Mouse (Mus musculus) intestine, embryonic 14.5 days (tissue): ENCODE data around the gene Ppp3ca. TPM values are rescaled to one million over a fixed set of nuclear protein-coding genes. Genes with fewer than 3 reads are reported as not detected.

Experiments
- ATAC-seq: fragments of 200-750 bp; cut with Nextera tagmentation; replicated peaks from 2 replicates; pipeline ENCODE4 v1.8.0; 2017; ENCODE audit warnings: low read depth, moderate number of reproducible peaks, moderate TSS enrichment, moderate library complexity; ENCODE audit not compliant: low FRiP score, low TSS enrichment
- DNase-seq: peaks from one replicate; pipeline ENCODE4 v3.0.0-alpha.2; 2018; ENCODE audit warnings: low spot score
- H3K27ac ChIP-seq: fragments of 300-500 bp; sonication (generic); 2 replicates; pipeline ENCODE4 v1.5.1; 2014; ENCODE audit warnings: low read depth, mild to moderate bottlenecking, control low read depth
- H3K27me3 ChIP-seq: fragments of 300-500 bp; sonication (generic); replicated peaks from 2 replicates; pipeline ENCODE4 v1.6.1; 2014; ENCODE audit warnings: low read length, control low read depth; ENCODE audit not compliant: control insufficient read depth, insufficient read depth
- H3K36me3 ChIP-seq: fragments of 300-500 bp; sonication (generic); 2 replicates; pipeline ENCODE4 v1.6.1; 2014; ENCODE audit warnings: low read length, control low read depth; ENCODE audit not compliant: control insufficient read depth, insufficient read depth
- H3K4me1 ChIP-seq: fragments of 300-500 bp; sonication (generic); replicated peaks from 2 replicates; pipeline ENCODE4 v1.6.1; 2014; ENCODE audit warnings: low read length, control low read depth, mixed read lengths; ENCODE audit not compliant: control insufficient read depth, insufficient read depth
- H3K4me2 ChIP-seq: fragments of 300-500 bp; sonication (generic); 2 replicates; pipeline ENCODE4 v1.6.1; 2014; ENCODE audit warnings: low read length
- H3K4me3 ChIP-seq: fragments of 300-500 bp; sonication (generic); 2 replicates; pipeline ENCODE4 v1.5.1; 2014; ENCODE audit warnings: low read depth, low read length, control low read depth, mixed read lengths
- H3K9ac ChIP-seq: fragments of 300-500 bp; sonication (generic); 2 replicates; pipeline ENCODE4 v1.6.1; 2014; ENCODE audit warnings: mild to moderate bottlenecking, low read length
- H3K9me3 ChIP-seq: fragments of 300-500 bp; sonication (generic); 2 replicates; pipeline ENCODE4 v1.6.1; 2016; ENCODE audit warnings: low read length, control low read depth; ENCODE audit not compliant: control insufficient read depth
- WGBS: fragments of 180-500 bp; shearing (Covaris S2); extraction: QIAGEN DNeasy Blood & Tissue Kit; methylation state at CpG from one replicate; pipeline ENCODE4 v1.1.7; 2014; 5-methylcytosine and 5-hydroxymethylcytosine counted together
- polyA plus RNA-seq: library from polyadenylated mRNA; unstranded; fragments of >200 nt; fragmentation: Nextera tagmentation; extraction: Ambion mirVana; gene quantifications from 2 replicates; pipeline ENCODE4 v1.2.1, GENCODE M21; 2014

The Ppp3ca gene
- polyA plus RNA-seq, 1 experiment from 2014 or later = 50.4 TPM

DNA sequence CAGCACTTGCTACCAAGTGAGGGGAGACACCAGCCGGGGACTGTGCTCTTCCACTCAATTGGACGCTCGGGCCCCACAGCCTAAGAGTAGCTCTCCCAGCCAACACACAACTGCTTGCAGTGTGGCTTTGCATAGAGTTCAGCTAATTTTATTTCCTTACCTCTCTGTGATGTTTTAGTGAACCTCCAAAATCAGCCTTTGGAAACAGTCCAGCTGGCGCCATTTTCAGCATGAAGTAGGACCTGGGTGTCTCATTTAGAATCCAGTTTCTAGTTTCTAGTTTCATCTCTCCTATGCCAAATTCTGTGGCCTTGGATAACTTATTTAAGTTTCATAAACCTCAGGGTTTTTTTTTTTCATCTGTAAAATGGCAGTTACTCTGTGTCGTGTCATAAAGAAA, 296.9 kb downstream of the Ppp3ca start:
- 88% methylated on average over 5 of the region's 5 CpGs for WGBS
- H3K4me2 ChIP-seq = no peak overlapping the region
- H3K27me3 ChIP-seq = no peaks in the 10 kb centered on the region
- no peak overlapping the region for H3K9ac ChIP-seq
- H3K4me3 ChIP-seq = no peak overlapping the region
- ATAC-seq = no peak
- H3K27ac ChIP-seq = no peak overlapping the region
- H3K4me1 ChIP-seq = no peaks in the 10 kb centered on the region
- H3K36me3 ChIP-seq = no peaks in the 10 kb centered on the region
- no peak for DNase-seq
- H3K9me3 ChIP-seq = no peaks in the 10 kb centered on the region

DNA sequence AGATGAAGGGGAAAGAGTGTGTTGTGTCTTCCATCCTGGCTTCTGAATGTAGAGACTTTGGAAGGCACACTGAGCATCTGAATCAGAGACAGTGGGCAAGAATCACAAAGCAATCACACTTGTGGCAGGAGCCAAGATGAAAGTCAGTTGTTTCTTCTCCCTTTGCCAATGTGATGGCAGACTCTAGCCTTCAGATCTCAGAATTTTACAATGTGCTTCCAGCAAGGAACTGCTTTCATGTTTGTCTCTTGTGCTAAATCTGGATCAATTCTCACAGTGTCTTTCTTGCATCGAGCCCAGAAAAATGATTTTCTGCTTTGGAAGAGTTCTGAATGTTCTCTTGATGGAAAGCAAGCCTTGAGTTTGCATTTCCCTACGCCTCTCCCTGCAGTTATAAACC, 297.6 kb downstream of the Ppp3ca start:
- H3K4me3 ChIP-seq = no peak overlapping the region
- DNase-seq (no peak), ATAC-seq (no peak)
- H3K27ac ChIP-seq = no peak overlapping the region
- H3K27me3 ChIP-seq = no peaks in the 10 kb centered on the region
- H3K9ac ChIP-seq = no peak overlapping the region
- H3K9me3 ChIP-seq = no peaks in the 10 kb centered on the region
- H3K4me2 ChIP-seq = no peak overlapping the region
- no peaks in the 10 kb centered on the region for H3K36me3 ChIP-seq
- no peaks in the 10 kb centered on the region for H3K4me1 ChIP-seq
- 83% methylated on average over 2 of the region's 2 CpGs for WGBS

DNA sequence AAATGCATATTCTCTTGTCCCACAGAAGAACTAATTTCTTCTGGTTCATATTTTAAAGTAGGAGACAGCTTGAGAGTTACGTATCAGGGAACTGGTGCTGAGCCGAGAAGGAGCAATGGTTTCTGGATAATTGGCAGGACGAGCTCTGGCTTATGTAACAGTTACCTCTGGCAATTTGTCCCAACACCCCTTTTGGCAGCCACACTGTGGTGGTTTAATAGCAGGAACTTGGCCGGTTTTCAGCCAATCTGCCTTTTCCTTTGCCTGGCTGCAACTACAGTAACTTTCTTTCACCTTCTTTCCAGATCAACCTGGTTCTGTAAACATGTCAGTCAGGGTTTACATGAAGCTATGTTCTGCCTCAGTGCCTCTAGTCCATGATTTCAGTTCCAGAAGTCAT, 299.9 kb downstream of the Ppp3ca start:
- Histone ChIP-seq H3K36me3 (no peaks in the 10 kb centered on the region), H3K27ac (no peak overlapping the region), H3K4me1 (no peaks in the 10 kb centered on the region), H3K4me3 (no peak overlapping the region), H3K4me2 (no peak overlapping the region), H3K9me3 (no peaks in the 10 kb centered on the region), H3K27me3 (no peaks in the 10 kb centered on the region), H3K9ac (no peak overlapping the region)
- DNase-seq (no peak), ATAC-seq (no peak)
- WGBS = 48% methylated on average over 4 of the region's 4 CpGs

DNA sequence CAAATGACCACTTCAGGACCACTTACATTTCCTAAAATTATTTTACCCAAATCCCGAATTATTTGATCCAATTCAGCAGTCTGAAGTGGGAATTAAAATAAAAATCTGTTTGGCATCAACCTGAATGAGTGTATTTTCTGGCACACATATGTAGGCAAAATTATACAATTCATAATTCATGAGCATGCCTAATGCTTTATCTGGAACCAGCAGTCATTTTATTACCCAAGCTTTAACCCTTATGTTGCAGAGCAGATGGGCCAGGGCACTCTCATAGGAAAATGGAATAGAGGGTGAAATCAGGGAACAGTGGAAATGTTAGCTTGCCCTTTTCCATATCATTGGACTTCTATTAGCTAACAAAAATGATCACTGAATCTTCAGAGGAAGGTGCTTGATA, 307.9 kb downstream of the Ppp3ca start:
- no peak for DNase-seq

DNA sequence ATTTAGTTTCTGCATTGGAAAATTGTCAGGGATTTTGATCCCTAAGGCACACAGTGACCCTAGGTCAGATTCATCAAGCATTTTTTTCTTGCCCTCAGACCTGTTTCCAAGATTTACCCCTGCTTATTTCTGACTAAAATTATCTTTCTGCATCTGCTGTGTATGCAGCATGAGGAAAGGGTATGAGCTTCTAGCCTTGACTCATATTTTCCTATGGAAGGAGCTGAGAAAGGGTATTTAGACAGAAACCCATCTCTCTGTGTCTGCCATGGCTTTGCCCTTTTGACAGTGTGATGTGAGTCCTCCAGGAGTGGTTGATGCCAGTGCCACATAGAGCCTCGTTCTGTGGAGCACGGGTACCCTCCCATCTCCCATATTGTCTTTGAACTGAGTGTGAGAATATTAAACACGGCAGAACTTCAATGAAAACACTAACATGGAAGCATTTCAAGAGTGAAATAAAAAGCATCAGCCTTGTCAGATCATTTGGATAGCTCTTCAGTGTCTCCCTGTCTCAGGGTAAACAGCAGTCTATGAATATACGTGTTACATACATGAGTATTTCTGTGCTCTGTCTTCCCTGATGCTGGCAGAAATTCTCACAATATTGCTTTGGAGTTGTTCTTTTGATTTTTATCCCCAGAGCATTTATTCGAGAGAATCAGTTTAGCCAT, 311.1 kb downstream of the Ppp3ca start:
- 85% methylated on average over 5 of the region's 5 CpGs for WGBS
- H3K36me3 ChIP-seq = no peaks in the 10 kb centered on the region
- no peaks in the 10 kb centered on the region for H3K27me3 ChIP-seq
- H3K4me3 ChIP-seq = no peak overlapping the region
- H3K27ac ChIP-seq = no peak overlapping the region
- H3K4me2 ChIP-seq = no peak overlapping the region
- H3K9me3 ChIP-seq = no peaks in the 10 kb centered on the region
- DNase-seq (no peak), ATAC-seq (no peak)
- H3K4me1 ChIP-seq = no peaks in the 10 kb centered on the region
- H3K9ac ChIP-seq = no peak overlapping the region

More for the DNA sequence above, 307.9 kb downstream of the Ppp3ca start:
- Histone ChIP-seq H3K27ac (no peak overlapping the region), H3K4me1 (no peaks in the 10 kb centered on the region), H3K9me3 (no peaks in the 10 kb centered on the region), H3K27me3 (no peaks in the 10 kb centered on the region), H3K4me3 (no peak overlapping the region), H3K36me3 (no peaks in the 10 kb centered on the region), H3K4me2 (no peak overlapping the region), H3K9ac (no peak overlapping the region)
- no peak for ATAC-seq
- 85% methylated on average over 1 of the region's 1 CpGs for WGBS

DNA sequence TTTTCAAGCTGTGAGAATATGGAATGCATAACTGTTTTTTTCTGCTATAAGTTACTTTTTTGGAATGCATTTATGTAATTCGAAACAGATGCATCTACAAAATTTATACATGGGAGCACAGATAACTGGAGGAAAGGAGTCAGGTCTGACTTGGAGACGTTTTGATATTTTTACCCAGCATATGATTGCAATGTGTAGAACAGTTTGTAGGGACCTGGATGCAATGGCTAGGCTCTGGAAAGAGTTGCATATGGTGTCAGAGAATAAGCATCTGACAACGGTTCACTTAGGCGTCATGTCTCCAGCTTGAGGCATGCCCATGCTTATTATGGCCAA, 311.6 kb downstream of the Ppp3ca start:
- no peaks in the 10 kb centered on the region for H3K27me3 ChIP-seq
- H3K9me3 ChIP-seq = no peaks in the 10 kb centered on the region
- 85% methylated on average over 4 of the region's 4 CpGs for WGBS
- no peaks in the 10 kb centered on the region for H3K36me3 ChIP-seq
- DNase-seq (no peak), ATAC-seq (no peak)
- no peaks in the 10 kb centered on the region for H3K4me1 ChIP-seq
- no peak overlapping the region for H3K4me3 ChIP-seq
- no peak overlapping the region for H3K9ac ChIP-seq
- no peak overlapping the region for H3K27ac ChIP-seq
- no peak overlapping the region for H3K4me2 ChIP-seq

DNA sequence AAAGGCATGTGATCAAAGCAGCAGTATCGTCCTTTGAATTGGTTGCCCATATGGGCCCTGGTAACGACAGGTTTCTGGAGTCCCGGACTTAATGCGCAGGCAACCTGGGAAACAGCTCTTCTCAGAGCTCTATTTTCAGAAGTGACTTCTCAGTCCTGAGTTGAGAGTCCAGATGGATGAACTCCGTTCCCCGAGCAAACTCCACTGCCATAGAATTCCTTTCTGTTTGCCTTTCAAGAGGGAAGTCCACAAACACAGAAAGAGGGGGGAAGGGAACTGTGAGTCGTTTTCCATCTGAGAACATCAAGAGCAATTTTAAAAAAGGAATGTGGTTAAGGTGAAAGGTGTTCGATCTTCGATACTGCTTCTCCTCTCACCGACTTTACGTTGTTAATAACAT, 312.1 kb downstream of the Ppp3ca start:
- no peak overlapping the region for H3K4me2 ChIP-seq
- no peak overlapping the region for H3K9ac ChIP-seq
- H3K27me3 ChIP-seq = no peaks in the 10 kb centered on the region
- DNase-seq (no peak), ATAC-seq (no peak)
- no peaks in the 10 kb centered on the region for H3K9me3 ChIP-seq
- WGBS = 80% methylated on average over 11 of the region's 11 CpGs
- H3K36me3 ChIP-seq = no peaks in the 10 kb centered on the region
- no peak overlapping the region for H3K27ac ChIP-seq
- H3K4me3 ChIP-seq = no peak overlapping the region
- H3K4me1 ChIP-seq = no peaks in the 10 kb centered on the region

DNA sequence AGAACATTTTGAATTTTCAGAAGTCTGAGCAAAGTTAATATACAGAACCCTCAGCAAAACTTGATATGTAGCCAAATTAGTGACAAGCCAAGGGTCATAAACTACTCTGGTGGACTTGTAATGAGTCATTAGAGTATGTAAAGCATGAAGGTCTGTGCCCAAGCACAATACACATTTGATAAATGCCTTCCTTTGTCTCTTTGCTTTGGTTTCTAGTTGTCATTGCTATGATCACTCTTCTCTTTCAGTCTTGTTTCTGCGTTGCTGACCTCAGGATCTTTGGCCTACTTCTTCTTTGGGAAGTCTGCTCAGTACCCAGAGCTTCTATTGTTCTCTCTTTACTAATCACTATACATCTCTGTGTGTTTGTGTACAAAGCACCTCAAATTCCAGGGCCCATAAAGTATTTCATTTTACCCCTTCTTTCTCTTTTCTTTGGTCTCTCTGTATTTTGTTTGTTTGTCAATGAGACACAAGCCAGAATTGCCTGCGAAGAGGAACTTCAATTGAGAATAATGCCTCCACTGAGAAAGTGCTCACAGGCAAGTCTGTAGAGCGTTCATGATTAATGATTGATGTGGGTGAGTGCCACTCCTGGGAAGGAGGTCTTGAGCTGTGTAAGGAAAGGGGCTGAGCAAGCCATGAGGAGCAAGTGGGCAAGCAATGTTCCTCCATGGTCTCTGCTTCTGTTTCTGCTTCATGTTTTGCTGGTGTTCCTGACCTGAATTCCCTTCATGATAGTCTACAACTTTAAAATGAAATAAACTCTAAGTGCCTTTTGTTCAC, 316.4 kb downstream of the Ppp3ca start:
- Histone ChIP-seq H3K4me2 (no peak overlapping the region), H3K9ac (no peak overlapping the region), H3K4me3 (no peak overlapping the region), H3K27ac (no peak overlapping the region), H3K36me3 (no peaks in the 10 kb centered on the region), H3K4me1 (no peaks in the 10 kb centered on the region), H3K27me3 (no peaks in the 10 kb centered on the region), H3K9me3 (no peaks in the 10 kb centered on the region)
- WGBS = 51% methylated on average over 3 of the region's 3 CpGs
- ATAC-seq (no peak), DNase-seq (no peak)
